Mouse (Mus musculus): ENCODE measurements around the gene Susd6.
A peak's percentile ranks its signal among the peaks of the same experiment; 100 is the strongest.

Gene Susd6

GRCm38 (mm10) chr12:80789849-80790694 is at the start of gene Susd6:
TSS of gene Susd6 (plus strand) at chr12:80790510.
- peak; percentile 94 for DNase-seq (ENCODE audit: low read depth, low spot score)

- no peak for DNase-seq (ENCODE audit: low read depth, low spot score)
These were observed 45.7 kb upstream of the Susd6 start for GRCm38 (mm10) chr12:80744614-80745013.

- peak; percentile 16 for DNase-seq (ENCODE audit: low read depth, low spot score)
These were observed 44.1 kb upstream of the Susd6 start for GRCm38 (mm10) chr12:80746031-80746813.

GRCm38 (mm10) chr12:80751556-80751955 is 38.8 kb upstream of the Susd6 start:
- DNase-seq (ENCODE audit: low read depth, low spot score): peak; percentile 73

- no peak for DNase-seq (ENCODE audit: low read depth, low spot score)
These were observed 32.4 kb upstream of the Susd6 start for GRCm38 (mm10) chr12:80757751-80758558.

- DNase-seq (ENCODE audit: low read depth, low spot score): no peak
These were observed 31.5 kb upstream of the Susd6 start for GRCm38 (mm10) chr12:80758559-80759386.

GRCm38 (mm10) chr12:80759387-80759712 is 31.0 kb upstream of the Susd6 start:
- no peak for DNase-seq (ENCODE audit: low read depth, low spot score)

- no peak for DNase-seq (ENCODE audit: low read depth, low spot score)
These were observed 30.5 kb upstream of the Susd6 start for GRCm38 (mm10) chr12:80759713-80760395.

- DNase-seq (ENCODE audit: low read depth, low spot score): peak; percentile 56
These were observed 29.9 kb upstream of the Susd6 start, which contains the start of gene Ccdc177 for GRCm38 (mm10) chr12:80760396-80760801. TSS of gene Ccdc177 (minus strand) at chr12:80760687.

- DNase-seq (ENCODE audit: low read depth, low spot score): no peak
These were observed 27.3 kb upstream of the Susd6 start for GRCm38 (mm10) chr12:80762982-80763381.

- no peak for DNase-seq (ENCODE audit: low read depth, low spot score)
These were observed 26.2 kb upstream of the Susd6 start for GRCm38 (mm10) chr12:80764116-80764515.

GRCm38 (mm10) chr12:80769697-80770096 is 20.6 kb upstream of the Susd6 start:
- DNase-seq (ENCODE audit: low read depth, low spot score): peak; percentile 86

- no peak for DNase-seq (ENCODE audit: low read depth, low spot score)
These were observed 15.5 kb upstream of the Susd6 start for GRCm38 (mm10) chr12:80774786-80775185.

GRCm38 (mm10) chr12:80776046-80776634 is 14.2 kb upstream of the Susd6 start:
- DNase-seq (ENCODE audit: low read depth, low spot score): no peak

GRCm38 (mm10) chr12:80778188-80778936 is 11.9 kb upstream of the Susd6 start:
- no peak for DNase-seq (ENCODE audit: low read depth, low spot score)

GRCm38 (mm10) chr12:80779760-80780159 is 10.6 kb upstream of the Susd6 start:
- no peak for DNase-seq (ENCODE audit: low read depth, low spot score)

- no peak for DNase-seq (ENCODE audit: low read depth, low spot score)
These were observed 8.1 kb upstream of the Susd6 start for GRCm38 (mm10) chr12:80782190-80782589.

- DNase-seq (ENCODE audit: low read depth, low spot score): peak; percentile 41
These were observed 7.4 kb upstream of the Susd6 start for GRCm38 (mm10) chr12:80782892-80783291.

GRCm38 (mm10) chr12:80783889-80784288 is 6.4 kb upstream of the Susd6 start:
- no peak for DNase-seq (ENCODE audit: low read depth, low spot score)

All from 3T3-L1 (cell line).